Mouse (Mus musculus): ENCODE results near the gene Mfsd10. TPM values are rescaled to one million over a fixed set of nuclear protein-coding genes. Genes with fewer than 3 reads are reported as not detected.

The Mfsd10 gene
- 10 to 100 TPM; 38.3 to 48.1 TPM for total RNA-seq (2021)
- long read RNA-seq, experiment 1, partial matches to known transcripts = 0 of 31 reads
- long read RNA-seq, experiment 1, other reads (novel, unspliced or antisense) = 24 of 31 reads
- long read RNA-seq, experiment 2, transcript Mfsd10-201 (13 exons, 1,907 nt) = major isoform, 8 of 37 reads
- long read RNA-seq, experiment 2, partial matches to known transcripts = 2 of 37 reads
- long read RNA-seq, experiment 2, other reads (novel, unspliced or antisense) = 26 of 37 reads

DNA sequence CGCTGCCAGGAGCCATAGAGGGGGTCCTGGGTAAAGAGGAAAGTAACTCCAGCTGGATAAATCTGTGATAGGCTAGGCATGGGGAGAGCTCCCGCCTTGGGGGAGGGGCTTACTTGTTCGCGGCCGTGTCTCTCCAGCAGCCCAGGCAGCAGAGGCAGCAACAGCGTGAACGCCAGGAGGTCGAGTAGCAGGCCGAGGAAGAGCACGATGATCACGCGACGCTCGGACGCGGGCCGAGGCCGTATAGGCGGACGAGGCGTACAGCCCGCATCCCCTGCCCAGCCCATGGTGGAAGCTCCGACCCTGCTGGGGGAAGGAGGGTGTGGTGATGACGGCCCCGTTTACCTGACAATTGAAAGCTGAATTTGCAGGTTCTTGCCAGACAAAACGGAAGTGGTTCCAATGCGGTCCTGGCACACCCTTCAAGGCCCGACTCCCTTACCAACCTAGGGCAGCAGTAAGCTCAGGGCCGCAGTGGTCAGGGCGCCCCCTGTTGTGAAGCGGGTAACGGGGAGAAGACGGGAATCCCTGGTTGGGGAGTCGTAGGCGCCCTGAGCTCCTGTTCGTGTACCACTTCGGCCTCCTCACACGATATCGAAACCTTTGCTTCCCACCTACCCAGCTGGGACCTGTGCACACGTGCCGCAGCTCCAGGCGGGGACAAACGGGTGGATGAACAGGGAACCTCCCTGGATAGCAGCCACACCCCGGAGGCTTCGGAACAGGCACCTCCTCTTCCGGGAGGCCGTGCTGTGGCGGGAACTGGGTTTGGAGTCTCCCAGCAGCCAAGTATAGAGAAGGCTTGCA lies at the start of gene Mfsd10:
Gene Mfsd10, minus strand, starts transcription at position 732 of the 807 bp plus-strand sequence.
- peak; percentile 83 to 84 for DNase-seq (ENCODE audit: low spot score in 2 of 2)
- Histone ChIP-seq H3K27ac (peak within 1 kb of the TSS; percentile 94), H3K4me3 (peak within 1 kb of the TSS; percentile 85)
- peak; percentile 67 for TF ChIP-seq CTCF (conservative IDR thresholded peaks at IDR 0.05)

DNA sequence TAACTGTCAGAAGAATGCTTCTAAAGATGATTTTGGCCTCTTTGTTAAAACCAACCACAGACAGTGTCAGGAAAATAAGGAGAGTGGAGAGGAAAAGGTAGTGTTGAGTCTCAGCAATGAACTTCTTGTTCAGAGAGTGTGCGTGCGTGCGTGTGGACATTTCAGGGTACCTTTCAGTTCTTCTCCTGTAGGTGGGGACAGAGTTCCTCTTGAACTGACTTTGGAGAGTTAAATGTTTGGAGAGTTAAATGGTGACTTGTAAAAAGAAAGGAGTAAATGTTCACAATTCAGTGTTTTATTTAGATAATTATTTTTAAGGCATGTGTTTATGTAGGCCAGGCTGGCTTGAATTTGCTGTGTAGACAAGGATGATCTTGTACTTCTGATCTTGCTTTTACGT lies 33.3 kb upstream of the Mfsd10 start:
- DNase-seq (ENCODE audit: low spot score in 2 of 2) = no peak
- Histone ChIP-seq H3K4me3 (no peak overlapping the region), H3K27ac (no peak overlapping the region)
- peak; percentile 66 for TF ChIP-seq CTCF (conservative IDR thresholded peaks at IDR 0.05)

DNA sequence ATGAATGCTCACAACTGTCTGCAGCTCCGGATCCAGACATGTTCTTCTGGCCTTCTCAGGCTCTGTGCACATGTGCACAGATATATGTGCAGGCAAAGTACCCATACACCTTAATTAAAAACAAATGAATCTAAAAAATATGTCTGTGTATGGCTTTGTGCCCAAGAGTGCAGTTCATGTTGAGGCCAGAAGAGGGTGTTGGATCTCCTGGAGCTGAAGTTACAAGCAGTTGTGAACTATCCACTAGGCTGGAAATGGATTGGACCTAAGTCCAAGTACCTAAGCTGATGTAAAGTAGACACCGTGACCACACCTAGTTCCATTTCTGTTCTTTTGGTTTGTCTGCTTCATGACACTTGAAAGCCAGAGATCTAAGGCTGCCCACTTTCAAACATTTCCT lies 32.5 kb upstream of the Mfsd10 start:
- no peak for DNase-seq (ENCODE audit: low spot score in 2 of 2)
- Histone ChIP-seq H3K27ac (no peak overlapping the region), H3K4me3 (no peak overlapping the region)
- peak; percentile 59 for TF ChIP-seq CTCF (conservative IDR thresholded peaks at IDR 0.05)

DNA sequence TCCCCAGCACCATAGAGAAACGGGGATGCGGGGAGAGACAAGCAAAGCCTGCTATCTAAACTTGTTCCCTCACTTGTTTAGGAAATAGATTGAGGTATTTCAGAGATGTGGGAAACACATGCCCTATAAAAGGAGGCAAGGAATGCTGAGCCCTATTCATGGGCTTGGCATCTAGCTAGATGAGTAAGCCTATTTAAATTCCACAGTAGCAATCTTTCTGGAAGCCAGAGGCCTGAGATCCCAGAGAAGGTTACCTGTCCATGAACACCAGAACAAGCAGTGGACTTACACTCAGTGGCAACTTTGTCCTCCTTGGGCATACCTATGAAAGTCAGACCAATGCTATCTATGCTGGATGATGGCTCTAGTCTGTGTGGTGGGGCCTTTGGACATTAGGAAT lies 26.2 kb upstream of the Mfsd10 start:
- Histone ChIP-seq H3K27ac (no peak overlapping the region), H3K4me3 (no peak overlapping the region)
- no peak for DNase-seq (ENCODE audit: low spot score in 2 of 2)
- TF ChIP-seq CTCF (conservative IDR thresholded peaks at IDR 0.05) = no peak

DNA sequence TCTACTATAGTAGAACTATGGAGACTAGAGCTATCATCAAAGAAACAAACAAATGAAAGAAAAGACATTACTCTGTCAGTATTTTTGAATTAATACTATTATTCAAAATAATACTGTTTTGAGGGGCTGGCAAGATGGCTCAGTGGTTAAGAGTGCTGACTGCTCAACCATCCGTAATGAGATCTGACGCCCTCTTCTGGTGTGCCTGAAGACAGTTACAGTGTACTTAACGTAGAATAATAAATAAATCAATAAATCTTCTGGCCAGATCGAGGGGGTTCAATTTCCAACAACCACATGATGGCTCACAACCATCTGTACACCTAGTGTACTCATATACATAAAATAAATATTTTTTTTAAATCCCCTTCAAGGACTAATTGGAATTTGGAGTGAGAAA lies 24.9 kb upstream of the Mfsd10 start:
- no peak for DNase-seq (ENCODE audit: low spot score in 2 of 2)
- Histone ChIP-seq H3K4me3 (no peak overlapping the region), H3K27ac (no peak overlapping the region)
- TF ChIP-seq CTCF (conservative IDR thresholded peaks at IDR 0.05) = 0 out of 2 replicates have a peak, but pooled peaks have one; percentile 20

DNA sequence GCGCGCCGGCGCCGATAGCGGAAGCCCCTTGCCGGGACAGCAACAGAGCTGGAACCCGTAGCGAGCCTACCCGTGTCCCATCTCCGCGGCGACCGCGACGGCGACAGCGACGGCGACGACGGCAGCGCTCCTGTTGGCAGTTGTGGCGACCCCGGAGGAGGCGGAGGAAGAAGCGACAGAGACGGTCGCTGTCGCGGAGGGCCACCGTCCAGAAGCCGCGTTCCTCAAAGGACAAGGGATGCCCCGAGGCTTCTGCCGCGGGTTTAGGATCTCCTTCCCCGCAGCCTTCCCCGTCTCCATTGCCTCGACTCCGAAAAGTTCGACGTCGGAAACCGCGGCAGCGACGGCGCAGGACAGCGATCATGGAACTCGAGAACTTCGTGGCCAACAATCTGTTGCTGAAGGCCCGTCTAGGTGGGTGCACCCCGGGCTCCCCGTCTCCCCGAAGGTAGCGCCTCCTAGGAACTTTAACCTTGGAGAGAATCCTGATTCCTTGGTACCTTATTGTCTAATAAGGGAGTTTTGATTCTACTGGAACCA lies 23.6 kb upstream of the Mfsd10 start:
- no peak for TF ChIP-seq CTCF (conservative IDR thresholded peaks at IDR 0.05)
- peak overlapping the region; percentile 91 for H3K27ac ChIP-seq
- peak overlapping the region; percentile 85 for H3K4me3 ChIP-seq
- DNase-seq (ENCODE audit: low spot score in 2 of 2) = no peak

DNA sequence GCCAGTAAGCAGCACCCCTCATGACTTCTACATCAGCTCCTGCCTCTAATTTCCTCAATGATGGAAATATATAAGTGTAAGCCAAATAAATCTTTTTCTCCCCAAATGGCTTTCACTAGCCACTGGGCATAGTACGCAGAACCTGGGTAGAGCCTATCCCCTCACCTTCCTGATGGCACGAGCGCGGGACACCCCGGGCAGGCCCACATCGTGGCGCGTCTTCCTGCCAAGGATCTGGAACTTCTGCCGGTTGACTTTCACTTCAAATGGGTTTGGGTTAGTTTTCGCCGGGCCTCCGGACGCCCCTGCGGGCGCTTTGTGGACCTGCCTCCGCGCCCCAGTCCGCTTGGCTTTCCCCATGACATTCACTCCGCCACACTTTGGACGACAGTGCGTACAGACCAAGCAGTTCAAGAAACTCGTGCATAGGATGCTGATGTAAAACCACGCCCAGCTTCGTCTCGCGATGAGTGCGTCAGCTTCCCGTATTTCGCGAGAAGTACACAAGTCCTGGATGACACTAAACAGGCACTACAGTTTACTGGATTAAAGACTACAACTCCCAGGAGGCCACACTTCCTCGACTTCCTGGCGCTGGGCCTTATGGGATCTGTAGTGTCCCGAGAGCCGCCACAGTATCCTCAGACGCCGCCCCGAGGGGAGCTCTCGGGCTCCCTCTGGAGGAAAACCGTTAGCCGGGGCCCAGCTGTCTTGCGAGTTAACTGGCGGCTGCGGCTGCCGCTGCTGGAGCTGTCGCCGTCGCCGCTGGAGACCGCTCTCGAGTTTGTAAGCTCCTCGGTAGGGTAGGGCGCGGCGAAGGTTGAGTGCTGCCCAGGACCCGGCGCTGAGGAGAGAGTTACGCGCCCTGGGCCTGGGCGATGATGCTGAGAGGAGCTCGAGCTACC lies 22.9 kb upstream of the Mfsd10 start, which contains the start of the genes Nop14 and Grk4:
Gene Nop14, minus strand, starts transcription at position 463 of the 905 bp plus-strand sequence.
Gene Grk4, plus strand, starts transcription at position 694 of the 905 bp plus-strand sequence.
- DNase-seq (ENCODE audit: low spot score in 2 of 2) = peak; percentile 99 to 100
- H3K4me3 ChIP-seq = peak within 1 kb of the TSS; percentile 85
- peak; percentile 98 for TF ChIP-seq CTCF (conservative IDR thresholded peaks at IDR 0.05)
- peak within 1 kb of the TSS; percentile 91 for H3K27ac ChIP-seq

DNA sequence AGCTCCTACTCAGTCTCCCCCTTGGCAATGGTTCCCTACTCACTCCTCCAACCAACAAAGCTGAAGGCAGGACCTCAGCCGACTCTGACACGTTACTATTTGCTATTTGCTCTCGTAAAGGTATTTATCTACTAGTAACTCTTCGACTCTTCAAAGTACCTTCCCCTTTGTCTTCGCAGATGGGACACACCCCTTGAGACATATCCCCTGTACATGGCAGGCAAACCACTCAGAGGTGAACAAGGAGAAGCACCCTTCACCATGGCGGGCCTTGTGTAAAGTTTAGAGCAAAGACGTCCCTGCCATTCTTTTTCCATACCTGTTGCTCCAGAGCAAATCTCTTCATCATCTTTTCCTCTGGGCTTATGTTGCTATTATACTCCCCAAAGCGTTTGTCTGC lies 20.5 kb upstream of the Mfsd10 start:
- TF ChIP-seq CTCF (conservative IDR thresholded peaks at IDR 0.05) = no peak
- no peak for DNase-seq (ENCODE audit: low spot score in 2 of 2)
- Histone ChIP-seq H3K4me3 (no peak overlapping the region), H3K27ac (no peak overlapping the region)

DNA sequence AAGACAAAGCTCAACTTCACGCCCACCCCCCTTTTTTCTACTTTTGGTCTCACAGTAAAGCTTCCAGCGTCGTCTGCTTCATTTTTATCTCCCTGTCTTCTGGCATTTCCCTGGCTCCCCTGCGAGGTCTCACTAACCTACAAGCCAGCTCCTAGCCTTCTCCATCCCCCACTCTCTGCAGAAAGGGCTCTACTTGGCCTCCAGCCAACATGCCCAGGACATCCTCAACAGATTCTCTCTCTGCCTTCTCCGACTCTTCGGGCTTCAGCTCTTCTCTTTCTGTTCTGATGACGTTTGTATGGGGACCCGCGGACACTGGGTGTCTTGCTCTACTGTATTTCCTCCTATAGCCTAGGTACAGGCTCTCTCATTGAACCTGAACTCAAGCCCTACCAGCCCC lies 17.9 kb upstream of the Mfsd10 start:
- TF ChIP-seq CTCF (conservative IDR thresholded peaks at IDR 0.05) = no peak
- DNase-seq (ENCODE audit: low spot score in 2 of 2) = no peak
- Histone ChIP-seq H3K4me3 (no peak overlapping the region), H3K27ac (no peak overlapping the region)

DNA sequence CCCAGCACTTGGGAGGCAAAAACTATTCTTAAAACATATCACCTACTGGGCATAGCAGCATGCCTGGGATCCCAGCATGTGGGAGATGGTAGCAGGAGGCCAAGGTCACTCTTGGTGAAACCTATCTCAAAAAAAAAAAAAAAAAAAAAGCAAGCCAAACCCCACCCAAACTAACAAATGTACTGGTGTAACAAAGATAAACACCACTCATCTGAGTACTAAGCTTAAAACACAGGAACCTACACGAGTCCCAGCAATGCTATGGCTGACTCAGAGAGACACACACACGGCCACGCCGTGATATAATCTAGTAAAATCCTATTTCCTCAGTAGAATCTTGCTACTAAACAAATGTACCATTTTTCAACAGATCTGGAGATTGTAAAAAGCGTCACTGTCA lies 15.9 kb upstream of the Mfsd10 start:
- TF ChIP-seq CTCF (conservative IDR thresholded peaks at IDR 0.05) = no peak
- no peak overlapping the region for H3K27ac ChIP-seq
- no peak for DNase-seq (ENCODE audit: low spot score in 2 of 2)
- H3K4me3 ChIP-seq = no peak overlapping the region

DNA sequence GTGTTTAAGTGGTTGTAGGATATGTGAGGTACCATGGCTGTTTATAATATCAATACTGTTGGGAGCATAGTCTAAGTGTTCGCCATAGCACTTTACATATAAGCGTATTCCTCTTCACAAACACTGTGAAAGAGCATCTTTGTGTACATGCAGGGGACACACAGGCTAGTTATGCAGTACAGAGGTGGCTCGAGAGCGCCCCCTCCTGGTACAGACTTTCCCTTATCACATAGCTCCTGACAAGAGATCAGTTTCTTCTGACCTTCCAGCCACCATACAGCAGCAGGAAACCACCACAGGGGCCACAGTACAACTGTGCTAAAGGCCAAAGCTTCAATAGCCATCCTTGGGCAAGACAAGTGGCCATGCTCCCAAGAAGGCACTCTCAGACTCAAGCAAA lies 10.6 kb upstream of the Mfsd10 start:
- DNase-seq (ENCODE audit: low spot score in 2 of 2) = peak; percentile 43 to 67
- Histone ChIP-seq H3K27ac (no peak overlapping the region), H3K4me3 (no peak overlapping the region)
- peak; percentile 86 for TF ChIP-seq CTCF (conservative IDR thresholded peaks at IDR 0.05)

DNA sequence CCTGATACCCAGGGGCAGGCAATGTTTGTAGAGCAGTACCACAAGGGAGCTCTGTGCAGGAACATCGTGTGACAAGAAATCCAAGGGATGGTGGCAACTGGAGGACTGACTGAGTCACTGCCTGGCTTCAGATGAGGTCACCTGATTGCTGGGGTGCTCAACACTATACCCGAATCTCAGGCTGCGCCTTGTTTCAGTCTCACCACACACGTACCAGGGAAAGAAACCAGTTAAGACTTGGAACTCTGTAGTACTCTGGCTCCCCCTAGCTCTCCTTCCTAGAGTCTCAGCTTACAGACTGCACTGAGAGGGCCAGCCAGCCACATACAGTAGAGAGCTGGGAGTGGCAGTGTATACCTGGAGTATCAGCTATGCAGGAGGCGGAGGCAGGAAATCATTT lies 5.9 kb upstream of the Mfsd10 start:
- DNase-seq (ENCODE audit: low spot score in 2 of 2) = peak; percentile 67
- TF ChIP-seq CTCF (conservative IDR thresholded peaks at IDR 0.05) = peak; percentile 89
- H3K27ac ChIP-seq = no peak overlapping the region
- H3K4me3 ChIP-seq = no peak overlapping the region

All from layer of hippocampus, adult 2 months (tissue).